Mouse (Mus musculus) gastrocnemius, postnatal 10 days (tissue): ENCODE data around the gene Mybphl. TPM values are rescaled to one million over a fixed set of nuclear protein-coding genes. Genes with fewer than 3 reads are reported as not detected.

Experiments
- DNase-seq: peaks from one replicate; pipeline ENCODE4 v3.0.0; 2021; ENCODE audit warnings: mixed read lengths
- total RNA-seq, 2 experiments: library from RNA; stranded (reverse); gene quantifications; 2 replicates each; pipeline ENCODE4 v1.2.3; 2021

Gene Mybphl
- total RNA-seq, 2 experiments from 2014 or later: not detected

DNA sequence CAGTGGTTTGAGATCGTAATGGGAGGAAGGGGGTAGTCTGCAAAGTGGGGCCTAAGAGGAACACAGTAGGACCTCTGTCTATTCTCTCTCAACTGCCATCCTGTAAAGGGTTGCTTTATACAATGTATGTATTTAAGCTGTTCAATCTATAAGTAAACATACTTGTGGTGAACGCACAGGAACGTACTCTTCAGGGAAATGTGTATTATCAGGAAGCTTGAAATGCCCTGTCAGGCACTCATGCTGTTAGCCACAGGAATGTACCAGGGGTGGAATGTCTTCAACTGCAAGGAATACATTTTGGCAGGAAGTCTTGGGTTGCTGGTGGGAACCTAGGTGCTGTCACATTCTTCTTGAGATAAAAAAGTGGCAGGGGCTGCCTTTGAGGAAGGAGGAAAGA, 8.0 kb downstream of the Mybphl start:
- DNase-seq: no peak

DNA sequence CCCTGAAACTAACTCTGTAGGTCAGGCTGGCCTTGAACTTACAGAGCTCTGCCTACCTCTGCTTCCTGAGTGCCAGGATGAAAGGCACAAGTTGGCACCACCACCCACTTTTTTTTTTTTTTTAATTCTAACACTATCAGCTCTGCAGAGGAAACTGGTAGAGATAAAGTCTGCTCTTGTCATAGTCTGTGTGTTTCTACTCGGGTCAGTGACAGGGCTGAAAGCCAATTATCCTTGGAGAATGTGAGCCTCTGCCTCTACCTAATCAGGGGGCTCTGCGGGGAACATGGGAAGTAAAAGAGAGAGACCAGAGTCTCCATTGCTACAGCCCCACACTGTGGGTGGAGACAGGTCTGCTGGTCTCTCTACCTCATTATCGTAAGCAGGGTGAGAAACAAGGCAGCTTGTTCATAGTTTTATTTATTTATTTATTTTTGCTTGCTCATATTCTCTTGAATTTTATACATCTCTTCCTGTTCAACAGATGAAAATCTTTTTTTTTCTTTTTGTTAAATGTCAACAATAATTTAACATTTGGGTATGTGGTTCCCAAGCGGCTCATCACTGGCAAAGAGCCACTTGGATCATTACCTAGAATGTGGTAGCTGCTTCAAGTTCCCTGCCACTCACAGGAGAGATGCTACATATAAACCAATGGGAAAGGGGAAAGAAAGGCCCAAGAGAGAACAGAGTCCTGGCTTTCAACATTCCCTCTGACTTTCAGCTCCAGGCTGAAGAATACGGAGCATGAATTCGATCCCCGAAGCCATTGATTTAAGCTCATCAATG, 14.4 kb downstream of the Mybphl start:
- no peak for DNase-seq

DNA sequence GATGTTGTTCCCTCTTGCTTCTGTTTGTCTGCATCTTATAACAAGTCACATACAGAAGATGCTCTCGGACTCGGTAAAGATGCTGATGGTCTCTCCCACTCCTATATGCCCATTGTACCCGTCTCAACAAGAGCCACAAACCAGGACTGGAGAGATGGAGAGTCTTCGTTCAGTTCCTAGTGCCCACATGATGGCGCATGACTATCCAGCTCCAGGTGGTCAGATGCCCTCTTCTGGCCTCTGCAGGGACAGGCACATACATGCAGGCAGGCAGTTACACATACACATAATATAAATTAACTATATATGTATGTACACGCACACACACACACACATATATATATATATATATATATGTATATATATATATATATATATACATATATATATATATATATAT, 16.0 kb downstream of the Mybphl start:
- no peak for DNase-seq

GRCm38 (mm10) chr3:108381945-108382875, 17.5 kb downstream of the Mybphl start:
- no peak for DNase-seq

- DNase-seq: peak; percentile 85
These were observed 19.0 kb downstream of the Mybphl start, which contains the start of gene Psrc1 for GRCm38 (mm10) chr3:108383485-108384354. Psrc1 (plus strand) TSS chr3:108383839.

DNA sequence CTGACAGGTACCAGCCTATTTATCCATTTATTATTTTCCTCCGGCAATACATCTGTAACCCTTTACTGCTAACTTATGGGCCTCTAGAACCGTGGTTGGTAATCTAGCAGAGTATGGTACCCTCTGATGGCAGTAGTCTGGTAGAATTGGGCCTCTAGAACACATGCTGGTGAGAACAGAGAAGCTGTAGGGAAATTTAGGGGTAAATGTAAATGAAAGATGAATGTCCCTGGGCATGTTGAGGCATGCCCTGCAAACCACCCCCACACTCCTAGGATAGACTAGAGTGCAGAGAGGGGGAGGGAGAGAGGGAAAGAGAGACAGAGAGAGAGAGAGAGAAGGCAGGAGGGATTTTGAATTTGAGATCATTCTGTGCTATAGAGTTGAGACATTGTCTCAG, 19.7 kb downstream of the Mybphl start:
- DNase-seq: no peak

- no peak for DNase-seq
These were observed 21.5 kb downstream of the Mybphl start for GRCm38 (mm10) chr3:108386186-108386585.

- DNase-seq: peak; percentile 97
These were observed 24.4 kb downstream of the Mybphl start for GRCm38 (mm10) chr3:108389111-108389545.

DNA sequence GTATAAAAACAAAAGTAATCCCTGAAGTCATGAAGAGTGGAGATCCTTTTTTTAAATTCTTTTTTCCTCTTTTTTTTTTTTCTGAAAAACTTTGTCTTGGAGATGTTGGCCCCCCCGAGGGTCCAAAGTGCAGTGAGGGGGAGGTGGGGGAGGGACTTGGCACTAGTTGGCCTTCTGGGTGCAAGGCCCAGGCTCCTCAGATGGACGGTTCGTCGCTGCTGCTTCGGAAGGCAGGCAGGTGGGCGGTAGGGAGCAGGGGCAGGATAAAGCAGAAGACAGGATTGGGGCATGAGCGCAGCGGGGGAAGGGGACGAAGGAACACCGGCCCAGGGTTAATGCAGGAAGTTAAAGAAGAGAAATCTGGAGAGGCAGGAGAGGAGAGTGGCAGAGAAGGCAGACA, 27.6 kb downstream of the Mybphl start:
- DNase-seq: no peak

GRCm38 (mm10) chr3:108392793-108393192, 28.1 kb downstream of the Mybphl start:
- DNase-seq: no peak

DNA sequence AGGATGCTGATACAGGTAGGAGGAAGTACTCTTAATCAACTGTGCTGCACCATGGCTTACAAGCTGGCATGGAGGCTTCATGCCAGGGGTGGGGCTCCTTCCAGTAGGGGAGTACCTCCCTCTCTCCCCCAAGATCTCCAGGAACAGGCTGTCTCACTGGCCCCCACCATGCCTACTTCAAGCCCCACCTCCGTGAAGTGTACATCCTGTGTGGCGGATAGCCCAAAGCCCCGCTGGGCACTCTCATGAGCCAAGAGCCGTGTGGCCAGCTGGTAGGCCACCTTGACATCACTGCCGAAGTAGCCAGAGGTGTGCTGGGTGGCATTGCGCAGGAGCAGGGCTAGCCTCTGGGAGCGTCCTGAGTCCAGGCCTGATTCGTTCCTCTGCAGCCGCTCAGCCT, 33.6 kb downstream of the Mybphl start:
- no peak for DNase-seq

GRCm38 (mm10) chr3:108400442-108400841, 35.7 kb downstream of the Mybphl start:
- DNase-seq: no peak

- DNase-seq: peak; percentile 89
These were observed 37.2 kb downstream of the Mybphl start for GRCm38 (mm10) chr3:108401692-108402527.

DNA sequence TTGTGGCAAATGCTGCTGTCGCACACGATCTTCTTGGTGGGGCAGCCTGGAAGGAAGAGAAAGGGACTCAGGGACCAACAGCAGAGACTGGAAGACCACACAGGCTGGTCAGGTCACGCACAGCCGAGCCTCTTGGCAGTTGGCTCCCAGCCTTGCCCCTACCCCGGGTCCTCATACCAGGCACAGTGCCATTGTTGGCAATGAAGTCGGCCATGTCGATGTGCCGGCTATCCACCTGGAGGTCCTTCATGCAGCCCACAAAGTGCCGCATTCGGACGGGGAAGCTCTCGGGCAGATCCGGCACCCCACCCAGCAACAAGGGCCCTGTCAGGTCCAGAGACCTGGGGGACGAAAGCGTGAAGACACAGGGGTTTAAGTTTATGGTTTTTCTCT, 37.8 kb downstream of the Mybphl start:
- no peak for DNase-seq

- DNase-seq: no peak
These were observed 41.0 kb downstream of the Mybphl start for GRCm38 (mm10) chr3:108405536-108406305.

DNA sequence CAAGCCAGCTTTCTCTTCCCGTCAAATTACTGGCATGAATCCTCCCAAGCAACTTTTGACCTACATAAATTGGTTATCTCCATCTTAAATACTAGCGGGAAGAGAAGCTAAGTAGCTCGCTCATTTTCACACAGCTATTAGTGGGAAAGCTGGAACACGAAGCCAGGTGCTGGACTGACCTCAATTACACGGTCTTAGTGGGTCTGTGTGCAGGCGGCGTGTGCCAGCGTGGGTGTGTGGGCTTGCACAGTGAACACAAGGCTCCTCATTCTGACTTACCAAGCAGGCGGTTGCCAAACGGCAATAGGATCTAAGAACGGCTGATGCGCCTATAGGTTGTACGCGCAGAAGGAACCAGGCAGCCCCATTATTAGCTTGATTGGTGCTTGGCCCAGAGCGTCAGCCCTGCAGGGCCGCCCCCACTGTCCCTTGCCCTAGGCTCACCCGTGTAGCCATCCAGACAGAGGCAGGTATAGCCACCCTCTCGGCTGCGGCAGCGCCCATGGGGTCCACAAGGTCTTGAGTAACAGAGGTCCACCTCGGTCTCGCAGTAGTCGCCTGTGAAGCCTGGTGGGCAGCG, 41.7 kb downstream of the Mybphl start:
- no peak for DNase-seq

- DNase-seq: no peak
These were observed 43.9 kb downstream of the Mybphl start for GRCm38 (mm10) chr3:108408517-108409008.

- no peak for DNase-seq
These were observed 45.1 kb downstream of the Mybphl start for GRCm38 (mm10) chr3:108409656-108410358.

DNA sequence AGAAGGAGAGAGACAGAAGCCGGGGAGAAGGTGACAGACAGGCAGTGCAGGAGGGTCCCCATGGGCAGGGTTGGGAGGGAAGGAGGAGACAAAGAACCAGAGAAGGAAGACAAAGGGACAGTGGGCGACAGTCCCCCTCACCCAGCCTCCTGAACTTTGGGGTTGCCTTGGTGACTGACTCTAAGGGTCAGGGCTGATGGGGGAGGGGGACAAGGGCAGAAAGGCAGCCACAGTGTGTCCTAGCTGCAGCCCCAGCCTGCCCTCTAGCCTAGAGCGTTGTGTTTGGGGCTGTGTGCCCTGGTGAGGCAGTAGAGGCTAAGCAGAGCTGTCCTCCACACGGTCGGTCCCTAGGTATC, 45.6 kb downstream of the Mybphl start:
- no peak for DNase-seq
